Mouse (Mus musculus): ENCODE results near the gene Cdkn2d. TPM values are rescaled to one million over a fixed set of nuclear protein-coding genes. Genes with fewer than 3 reads are reported as not detected.
"Not testable (repeated sequence)": the region's sequence is repeated elsewhere in the genome, so short reads cannot be mapped to it uniquely, and the experiment has no call there.

Gene Cdkn2d
- polyA plus RNA-seq, 1 experiment from 2014 or later = 101 TPM

- Histone ChIP-seq H3K27ac (ENCODE audit: low read depth, low read length) (peak overlapping the region; percentile 56; the same call in 1 of the 2 replicates), H3K27me3 (replicated peaks; ENCODE audit: control insufficient read depth, insufficient read depth, low read length) (0 out of 2 replicates have a peak, but pooled peaks cover 3% of the 10 kb centered on the region), H3K4me2 (ENCODE audit: low read length) (peak overlapping the region; percentile 89), H3K9ac (ENCODE audit: low read length) (peak overlapping the region; percentile 58), H3K36me3 (ENCODE audit: control insufficient read depth, insufficient read depth, low read length) (peaks cover 26% of the 10 kb centered on the region), H3K4me1 (ENCODE audit: control insufficient read depth, insufficient read depth, low read length) (peaks cover 8% of the 10 kb centered on the region), H3K9me3 (replicated peaks; ENCODE audit: control insufficient read depth, low read length) (no peaks in the 10 kb centered on the region), H3K4me3 (ENCODE audit: low read depth, low read length) (peak overlapping the region; percentile 88)
- 17% methylated on average over 17 of the region's 17 CpGs for WGBS
- DNase-seq (ENCODE audit: low spot score) = no peak
- no peak; the same call in none of the 2 replicates for ATAC-seq
Measured at GRCm38 (mm10) chr9:21264272-21264999, 26.8 kb downstream of the Cdkn2d start.

GRCm38 (mm10) chr9:21261831-21262230 lies 29.4 kb downstream of the Cdkn2d start:
- DNase-seq (ENCODE audit: low spot score) (no peak), ATAC-seq (no peak)
- Histone ChIP-seq H3K4me1 (ENCODE audit: control insufficient read depth, insufficient read depth, low read length) (peaks cover 8% of the 10 kb centered on the region), H3K4me3 (ENCODE audit: low read depth, low read length) (no peak overlapping the region), H3K9ac (ENCODE audit: low read length) (no peak overlapping the region), H3K36me3 (ENCODE audit: control insufficient read depth, insufficient read depth, low read length) (peaks cover 3% of the 10 kb centered on the region; the same call in 1 of the 2 replicates), H3K27me3 (replicated peaks; ENCODE audit: control insufficient read depth, insufficient read depth, low read length) (0 out of 2 replicates have a peak, but pooled peaks cover 3% of the 10 kb centered on the region), H3K27ac (ENCODE audit: low read depth, low read length) (no peak overlapping the region), H3K9me3 (replicated peaks; ENCODE audit: control insufficient read depth, low read length) (no peaks in the 10 kb centered on the region), H3K4me2 (ENCODE audit: low read length) (no peak overlapping the region)
- WGBS = 55% methylated on average over 2 of the region's 2 CpGs

GRCm38 (mm10) chr9:21260491-21261040 lies 30.6 kb downstream of the Cdkn2d start:
- Histone ChIP-seq H3K9me3 (replicated peaks; ENCODE audit: control insufficient read depth, low read length) (no peaks in the 10 kb centered on the region), H3K36me3 (ENCODE audit: control insufficient read depth, insufficient read depth, low read length) (no peaks in the 10 kb centered on the region), H3K4me1 (ENCODE audit: control insufficient read depth, insufficient read depth, low read length) (no peaks in the 10 kb centered on the region; the same call in 1 of the 2 replicates), H3K9ac (ENCODE audit: low read length) (no peak overlapping the region), H3K27ac (ENCODE audit: low read depth, low read length) (no peak overlapping the region), H3K27me3 (replicated peaks; ENCODE audit: control insufficient read depth, insufficient read depth, low read length) (0 out of 2 replicates have a peak, but pooled peaks cover 3% of the 10 kb centered on the region), H3K4me2 (ENCODE audit: low read length) (no peak overlapping the region), H3K4me3 (ENCODE audit: low read depth, low read length) (no peak overlapping the region)
- no peak for ATAC-seq
- DNase-seq (ENCODE audit: low spot score) = no peak
- 81% methylated on average over 6 of the region's 6 CpGs for WGBS

GRCm38 (mm10) chr9:21256349-21256748 lies 34.9 kb downstream of the Cdkn2d start:
- WGBS = 86% methylated on average over 4 of the region's 4 CpGs
- H3K27ac ChIP-seq (ENCODE audit: low read depth, low read length); H3K4me2 ChIP-seq (ENCODE audit: low read length); ATAC-seq; H3K4me1 ChIP-seq (ENCODE audit: control insufficient read depth, insufficient read depth, low read length); DNase-seq (ENCODE audit: low spot score); H3K9ac ChIP-seq (ENCODE audit: low read length); H3K36me3 ChIP-seq (ENCODE audit: control insufficient read depth, insufficient read depth, low read length); H3K27me3 ChIP-seq (replicated peaks; ENCODE audit: control insufficient read depth, insufficient read depth, low read length); H3K9me3 ChIP-seq (replicated peaks; ENCODE audit: control insufficient read depth, low read length); H3K4me3 ChIP-seq (ENCODE audit: low read depth, low read length): not testable (repeated sequence)

- Histone ChIP-seq H3K4me1 (ENCODE audit: control insufficient read depth, insufficient read depth, low read length) (no peaks in the 10 kb centered on the region), H3K36me3 (ENCODE audit: control insufficient read depth, insufficient read depth, low read length) (no peaks in the 10 kb centered on the region), H3K4me2 (ENCODE audit: low read length) (no peak overlapping the region), H3K9ac (ENCODE audit: low read length) (no peak overlapping the region), H3K9me3 (replicated peaks; ENCODE audit: control insufficient read depth, low read length) (no peaks in the 10 kb centered on the region), H3K27me3 (replicated peaks; ENCODE audit: control insufficient read depth, insufficient read depth, low read length) (peaks cover 13% of the 10 kb centered on the region), H3K4me3 (ENCODE audit: low read depth, low read length) (no peak overlapping the region), H3K27ac (ENCODE audit: low read depth, low read length) (no peak overlapping the region)
- ATAC-seq (no peak), DNase-seq (ENCODE audit: low spot score) (no peak)
Measured at GRCm38 (mm10) chr9:21254690-21255089, 36.5 kb downstream of the Cdkn2d start.

GRCm38 (mm10) chr9:21251116-21251735 lies 40.0 kb downstream of the Cdkn2d start:
- ATAC-seq (no peak), DNase-seq (ENCODE audit: low spot score) (no peak)
- peaks cover 37% of the 10 kb centered on the region for H3K27me3 ChIP-seq (replicated peaks; ENCODE audit: control insufficient read depth, insufficient read depth, low read length)
- H3K9me3 ChIP-seq (replicated peaks; ENCODE audit: control insufficient read depth, low read length) = no peaks in the 10 kb centered on the region
- H3K9ac ChIP-seq (ENCODE audit: low read length) = no peak overlapping the region
- H3K36me3 ChIP-seq (ENCODE audit: control insufficient read depth, insufficient read depth, low read length) = no peaks in the 10 kb centered on the region
- 75% methylated on average over 13 of the region's 13 CpGs for WGBS
- H3K4me3 ChIP-seq (ENCODE audit: low read depth, low read length) = no peak overlapping the region
- no peak overlapping the region for H3K27ac ChIP-seq (ENCODE audit: low read depth, low read length)
- H3K4me1 ChIP-seq (ENCODE audit: control insufficient read depth, insufficient read depth, low read length) = no peaks in the 10 kb centered on the region
- H3K4me2 ChIP-seq (ENCODE audit: low read length) = no peak overlapping the region

GRCm38 (mm10) chr9:21250509-21250908 lies 40.7 kb downstream of the Cdkn2d start:
- no peak for ATAC-seq
- WGBS = 50% methylated on average over 2 of the region's 2 CpGs
- H3K4me1 ChIP-seq (ENCODE audit: control insufficient read depth, insufficient read depth, low read length) = no peaks in the 10 kb centered on the region
- peaks cover 44% of the 10 kb centered on the region for H3K27me3 ChIP-seq (replicated peaks; ENCODE audit: control insufficient read depth, insufficient read depth, low read length)
- H3K4me3 ChIP-seq (ENCODE audit: low read depth, low read length) = no peak overlapping the region
- H3K9me3 ChIP-seq (replicated peaks; ENCODE audit: control insufficient read depth, low read length) = no peaks in the 10 kb centered on the region
- H3K27ac ChIP-seq (ENCODE audit: low read depth, low read length) = no peak overlapping the region
- H3K36me3 ChIP-seq (ENCODE audit: control insufficient read depth, insufficient read depth, low read length) = no peaks in the 10 kb centered on the region
- DNase-seq (ENCODE audit: low spot score) = no peak
- no peak overlapping the region for H3K9ac ChIP-seq (ENCODE audit: low read length)
- no peak overlapping the region for H3K4me2 ChIP-seq (ENCODE audit: low read length)

GRCm38 (mm10) chr9:21249629-21250508 lies 41.3 kb downstream of the Cdkn2d start:
- WGBS = 48% methylated on average over 17 of the region's 17 CpGs
- Histone ChIP-seq H3K36me3 (ENCODE audit: control insufficient read depth, insufficient read depth, low read length) (no peaks in the 10 kb centered on the region), H3K4me3 (ENCODE audit: low read depth, low read length) (no peak overlapping the region), H3K27me3 (replicated peaks; ENCODE audit: control insufficient read depth, insufficient read depth, low read length) (peaks cover 51% of the 10 kb centered on the region), H3K9me3 (replicated peaks; ENCODE audit: control insufficient read depth, low read length) (no peaks in the 10 kb centered on the region), H3K4me2 (ENCODE audit: low read length) (no peak overlapping the region), H3K4me1 (ENCODE audit: control insufficient read depth, insufficient read depth, low read length) (no peaks in the 10 kb centered on the region), H3K27ac (ENCODE audit: low read depth, low read length) (no peak overlapping the region), H3K9ac (ENCODE audit: low read length) (no peak overlapping the region)
- ATAC-seq = no peak
- no peak for DNase-seq (ENCODE audit: low spot score)

All from forebrain, embryonic 14.5 days (tissue).